Mouse (Mus musculus) spleen, postnatal 10 days (tissue): ENCODE measurements around the gene Ccdc155.
"Not testable (repeated sequence)": the region's sequence is repeated elsewhere in the genome, so short reads cannot be mapped to it uniquely, and the experiment has no call there.

Experiments
- DNase-seq, 2 experiments: peaks; one replicate each; pipeline ENCODE4 v3.0.0; 2021 to 2022; ENCODE audit warnings: low spot score in 2 of 2

Ccdc155 gene

DNA sequence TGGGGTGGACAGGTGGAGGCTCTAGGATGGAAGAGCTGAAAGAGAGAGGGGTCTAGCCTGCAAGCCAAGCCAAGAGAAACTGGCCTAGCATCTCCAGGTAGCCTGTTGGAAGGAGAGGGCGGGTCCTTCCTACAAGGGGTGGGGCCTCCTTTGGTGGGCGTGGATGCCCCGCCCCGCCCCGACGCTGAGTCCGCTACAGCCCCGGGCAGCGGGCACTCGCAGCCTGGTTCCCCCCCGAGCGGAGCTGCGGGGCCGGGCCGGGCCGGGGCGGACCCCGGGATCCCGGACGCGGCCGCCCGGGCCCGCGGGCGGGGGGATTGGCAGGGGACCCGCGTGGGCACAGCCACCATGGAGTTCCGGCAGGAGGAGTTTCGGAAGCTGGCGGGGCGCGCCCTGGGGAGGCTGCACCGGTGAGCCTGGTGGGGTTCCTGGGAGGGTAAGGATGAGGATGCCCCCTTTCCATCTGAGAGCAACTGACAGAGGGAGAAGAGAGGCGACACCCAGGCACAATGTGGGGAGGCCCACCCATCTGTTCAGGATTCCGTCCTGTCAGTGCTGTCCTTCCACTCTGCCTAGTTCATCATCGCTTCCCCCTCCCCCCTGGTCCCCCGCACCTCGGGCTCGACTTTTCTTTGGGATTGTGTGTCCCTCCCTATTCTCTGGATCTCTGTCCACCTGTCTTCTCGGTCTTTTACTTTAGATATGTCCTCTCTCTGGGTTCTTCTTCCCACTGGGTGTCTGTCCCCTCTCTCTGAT is 40.8 kb downstream of the Ccdc155 start, which contains the start of gene Slc17a7:
Gene Slc17a7, plus strand, starts transcription at position 215 of the 756 bp plus-strand sequence.
- peak in 1 of 2 experiments; percentile 46 for DNase-seq

- no peak for DNase-seq
Measured at GRCm38 (mm10) chr7:45162996-45163615, 41.6 kb downstream of the Ccdc155 start.

DNA sequence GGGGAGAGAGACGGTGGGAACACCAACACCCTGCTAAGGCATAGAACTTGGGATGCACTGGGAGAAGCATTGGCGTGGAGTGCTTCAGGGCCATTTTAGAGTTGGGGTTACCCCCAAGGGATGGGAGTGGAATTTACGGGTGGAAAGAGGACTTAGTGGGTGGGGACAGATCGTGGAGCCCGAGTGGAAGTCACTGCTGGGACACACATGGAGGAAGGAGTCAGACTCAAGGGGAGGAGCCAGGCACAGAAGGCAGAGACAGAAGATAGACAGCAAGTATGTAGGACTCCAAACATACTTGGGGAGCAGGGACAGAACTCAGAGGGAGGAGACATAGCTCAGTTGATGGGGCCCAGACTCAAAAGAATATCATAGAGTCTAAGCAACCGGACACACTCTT is 42.1 kb downstream of the Ccdc155 start:
- no peak for DNase-seq

GRCm38 (mm10) chr7:45161612-45162473 is 42.8 kb downstream of the Ccdc155 start:
- peak; percentile 85 to 91 for DNase-seq

DNA sequence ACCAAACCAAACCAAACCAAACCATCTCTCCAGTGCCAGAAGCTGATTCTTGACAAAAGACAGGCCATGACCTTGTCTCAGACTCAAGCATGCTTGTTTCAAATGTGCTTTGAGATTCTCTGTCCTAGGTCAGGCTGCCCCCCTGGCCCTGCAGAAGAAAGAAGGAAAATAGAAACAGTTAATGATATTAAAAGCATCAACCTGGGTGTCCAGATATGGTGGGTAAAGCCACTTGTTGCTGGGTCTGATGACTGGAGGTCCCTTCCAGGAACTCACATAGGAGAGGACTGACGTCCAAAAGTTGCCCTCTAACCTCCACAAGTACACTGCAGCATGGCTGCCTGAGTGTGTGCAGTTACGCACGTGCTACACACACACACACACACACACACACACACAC is 43.8 kb downstream of the Ccdc155 start:
- no peak for DNase-seq

GRCm38 (mm10) chr7:45160316-45160800 is 44.3 kb downstream of the Ccdc155 start:
- no peak for DNase-seq

- no peak for DNase-seq
Measured at GRCm38 (mm10) chr7:45158991-45159390, 45.7 kb downstream of the Ccdc155 start.

- DNase-seq = no peak
Measured at GRCm38 (mm10) chr7:45157459-45157858, 47.2 kb downstream of the Ccdc155 start.

- no peak for DNase-seq
Measured at GRCm38 (mm10) chr7:45156206-45156605, 48.5 kb downstream of the Ccdc155 start.

DNA sequence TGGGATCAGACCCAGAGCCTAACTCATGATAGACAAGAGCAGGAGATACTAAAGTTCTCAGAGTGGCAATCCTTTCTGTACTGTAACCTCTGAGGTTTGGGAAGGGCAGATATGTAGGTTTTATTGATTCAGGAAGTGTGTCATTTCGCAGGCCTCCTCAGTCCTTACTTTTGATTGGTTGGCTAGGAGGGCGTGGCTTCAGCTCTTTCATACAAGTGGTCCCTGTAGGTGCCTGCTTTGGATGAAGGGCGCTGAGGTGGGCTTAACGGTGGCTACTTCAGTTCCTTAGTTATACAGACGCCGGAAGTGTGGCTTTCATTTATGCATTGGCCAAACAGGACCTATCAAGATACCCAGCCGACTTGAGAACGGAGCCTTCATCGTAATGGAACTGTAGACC is 49.1 kb downstream of the Ccdc155 start:
- DNase-seq = no peak

DNA sequence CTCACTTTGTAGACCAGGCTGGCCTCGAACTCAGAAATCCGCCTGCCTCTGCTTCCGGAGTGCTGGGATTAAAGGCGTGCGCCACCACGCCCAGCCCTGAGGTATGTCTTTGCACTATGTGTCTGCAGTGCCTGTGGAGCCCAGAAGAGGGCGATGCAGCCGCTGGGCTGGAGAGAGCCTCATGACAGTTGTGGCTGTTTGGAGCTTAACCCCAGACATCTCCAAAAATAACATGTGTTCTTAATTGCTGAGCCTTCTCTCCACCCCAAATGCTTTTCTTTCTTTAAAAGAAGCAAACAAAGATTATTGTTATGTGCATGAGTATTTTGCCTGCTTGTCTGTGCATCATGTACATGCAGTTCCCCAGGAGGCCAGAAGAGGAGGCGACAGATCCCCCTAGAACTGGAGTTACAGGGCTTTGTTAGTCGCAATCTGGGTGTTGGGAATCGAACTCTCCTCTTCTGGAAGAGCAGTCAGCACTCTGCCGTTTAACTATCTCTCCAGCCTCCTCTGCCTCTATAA is 49.6 kb downstream of the Ccdc155 start:
- DNase-seq = peak; percentile 34 to 78

- peak; percentile 97 to 99 for DNase-seq
Measured at GRCm38 (mm10) chr7:45154096-45154992, 50.3 kb downstream of the Ccdc155 start, which contains the start of the genes Pih1d1 and Aldh16a1. Pih1d1 (plus strand) TSS chr7:45154303. Aldh16a1 (minus strand) TSS chr7:45154584.

DNA sequence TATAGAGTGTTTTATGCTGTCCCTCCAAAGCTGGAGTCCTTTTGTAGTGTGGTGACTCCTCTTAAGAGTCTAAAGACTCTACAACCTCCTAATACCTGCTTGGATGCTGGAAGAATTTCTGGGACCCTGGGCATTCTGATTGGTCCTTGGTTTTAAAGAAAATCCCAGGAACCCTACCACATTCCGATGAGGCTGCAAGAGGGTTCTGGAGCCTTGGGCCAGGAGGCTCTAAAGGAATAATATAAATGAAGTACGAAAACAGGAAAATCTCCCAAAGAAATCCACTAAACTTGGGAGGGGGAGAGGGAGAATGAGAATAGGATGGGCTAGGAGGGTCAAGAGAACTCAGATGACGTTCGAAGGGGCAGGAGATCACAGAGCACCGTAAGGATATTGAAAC is 51.1 kb downstream of the Ccdc155 start:
- no peak for DNase-seq

- DNase-seq = not testable (repeated sequence)
Measured at GRCm38 (mm10) chr7:45153052-45153451, 51.6 kb downstream of the Ccdc155 start.

DNA sequence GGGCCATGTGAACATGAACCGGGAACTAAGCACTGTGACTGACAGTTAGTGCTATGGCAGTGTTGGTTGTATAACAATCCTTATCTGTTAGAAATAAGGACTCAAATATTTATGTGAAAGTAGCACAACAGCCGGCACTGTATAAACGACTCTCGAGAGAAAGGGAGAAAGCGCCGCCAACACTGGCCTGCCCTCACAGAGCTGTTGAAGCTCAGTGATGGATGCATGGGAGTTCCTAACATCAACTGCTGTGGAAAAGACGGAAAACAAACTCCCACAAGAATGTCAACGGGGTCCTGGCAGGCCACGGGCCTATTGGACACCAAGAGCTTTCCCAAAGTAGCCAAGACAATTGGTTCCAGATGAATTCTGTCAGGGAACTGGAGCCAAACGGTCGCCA is 53.4 kb downstream of the Ccdc155 start:
- no peak for DNase-seq

DNA sequence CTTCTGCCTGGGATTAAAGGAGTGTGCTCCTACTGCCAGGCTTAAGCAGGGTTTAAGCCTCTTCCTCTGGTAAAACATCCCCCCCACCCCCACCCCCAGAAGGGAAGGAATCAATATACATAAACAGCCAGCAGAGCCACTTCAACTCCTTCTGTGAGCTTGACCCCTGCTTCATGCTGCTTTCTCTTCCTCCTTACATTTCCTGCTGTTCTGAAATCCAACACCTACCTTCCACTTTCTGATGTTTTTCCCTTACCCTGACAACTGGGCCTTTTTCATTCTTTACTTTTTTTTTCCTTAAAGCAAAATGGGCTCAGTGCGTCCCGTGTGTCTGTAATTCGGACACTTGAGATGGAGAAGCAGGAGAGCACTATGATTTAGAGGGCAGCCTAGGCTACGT is 54.4 kb downstream of the Ccdc155 start:
- DNase-seq = no peak

DNA sequence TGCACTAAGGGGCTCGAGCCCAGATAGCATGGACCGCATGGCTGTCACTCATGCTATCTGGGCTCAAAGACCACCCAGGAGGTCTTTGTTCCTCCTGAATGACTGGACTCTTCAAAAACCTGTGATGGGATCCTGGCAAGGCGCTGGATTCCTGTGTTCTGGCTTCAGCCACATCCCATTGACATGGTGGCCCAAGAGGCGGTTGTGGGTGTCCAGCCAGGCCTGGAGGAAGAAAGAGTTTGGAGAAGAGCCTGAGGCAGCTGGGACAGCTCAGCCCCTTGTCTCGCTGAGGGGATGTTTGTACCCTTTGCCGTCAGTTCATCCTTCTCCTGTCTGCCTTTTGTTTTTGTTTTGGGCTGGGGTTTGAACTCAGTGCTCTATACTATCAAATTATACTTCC is 55.1 kb downstream of the Ccdc155 start:
- DNase-seq = no peak

GRCm38 (mm10) chr7:45148534-45149098 is 56.1 kb downstream of the Ccdc155 start:
- DNase-seq = no peak

DNA sequence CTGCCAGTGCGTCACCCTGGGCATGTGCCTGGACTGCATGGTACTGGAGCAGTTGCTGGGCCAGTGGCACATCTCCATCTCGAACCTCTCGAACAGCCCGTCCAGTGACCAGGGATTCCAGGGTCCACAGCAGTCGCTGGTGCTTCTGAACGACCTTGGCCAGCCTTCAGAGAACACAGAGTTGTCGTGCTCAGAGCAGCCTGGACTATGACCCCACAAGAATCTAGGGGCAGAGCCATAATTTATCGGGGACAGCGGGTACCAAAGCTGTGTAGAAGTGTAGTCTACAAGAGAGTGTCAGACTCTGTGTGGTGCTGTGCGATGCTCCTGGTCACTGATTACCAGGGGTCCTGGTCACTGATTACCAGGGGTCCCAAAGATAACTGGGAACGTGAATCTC is 56.8 kb downstream of the Ccdc155 start:
- DNase-seq = no peak

GRCm38 (mm10) chr7:45147267-45147666 is 57.4 kb downstream of the Ccdc155 start:
- DNase-seq = no peak
